Mouse (Mus musculus) cerebellum, postnatal 36 days (tissue): ENCODE measurements around the gene Zc2hc1c.

Experiments
- DNase-seq, 2 experiments: peaks; one replicate each; pipeline ENCODE4 v3.0.0; 2021 to 2022; ENCODE audit warnings: mixed read lengths in 2 of 2

Zc2hc1c gene

GRCm38 (mm10) chr12:85284996-85285395, 3.4 kb upstream of the Zc2hc1c start:
- DNase-seq = no peak

- no peak for DNase-seq
Observed at GRCm38 (mm10) chr12:85286941-85287340, 1.4 kb upstream of the Zc2hc1c start.

- no peak for DNase-seq
Observed at GRCm38 (mm10) chr12:85287809-85288485, 444 bp upstream of the Zc2hc1c start, which contains the start of gene Acyp1. Gene Acyp1, minus strand, starts transcription at chr12:85288438.

- DNase-seq = no peak
Observed at GRCm38 (mm10) chr12:85289157-85290000, 988 bp downstream of the Zc2hc1c start.

- no peak for DNase-seq
Observed at GRCm38 (mm10) chr12:85290633-85291032, 2.2 kb downstream of the Zc2hc1c start.

- no peak for DNase-seq
Observed at GRCm38 (mm10) chr12:85291541-85291940, 3.1 kb downstream of the Zc2hc1c start.

GRCm38 (mm10) chr12:85292288-85292687, 3.9 kb downstream of the Zc2hc1c start:
- no peak for DNase-seq

GRCm38 (mm10) chr12:85292906-85293305, 4.5 kb downstream of the Zc2hc1c start:
- no peak for DNase-seq

- DNase-seq = no peak
Observed at GRCm38 (mm10) chr12:85295506-85295905, 7.1 kb downstream of the Zc2hc1c start.

- no peak for DNase-seq
Observed at GRCm38 (mm10) chr12:85296915-85297314, 8.5 kb downstream of the Zc2hc1c start.

- DNase-seq = no peak
Observed at GRCm38 (mm10) chr12:85297345-85297997, 9.1 kb downstream of the Zc2hc1c start.

- DNase-seq = no peak
Observed at GRCm38 (mm10) chr12:85298127-85298834, 9.9 kb downstream of the Zc2hc1c start.

- no peak for DNase-seq
Observed at GRCm38 (mm10) chr12:85298835-85299180, 10.4 kb downstream of the Zc2hc1c start.

GRCm38 (mm10) chr12:85303256-85303655, 14.9 kb downstream of the Zc2hc1c start:
- DNase-seq = no peak

- no peak for DNase-seq
Observed at GRCm38 (mm10) chr12:85304725-85305124, 16.3 kb downstream of the Zc2hc1c start.

- peak; percentile 80 to 87 for DNase-seq
Observed at GRCm38 (mm10) chr12:85305247-85305892, 17.0 kb downstream of the Zc2hc1c start.

- peak; percentile 49 to 59 for DNase-seq
Observed at GRCm38 (mm10) chr12:85308651-85309050, 20.3 kb downstream of the Zc2hc1c start.

- DNase-seq = no peak
Observed at GRCm38 (mm10) chr12:85330153-85330552, 41.8 kb downstream of the Zc2hc1c start.

GRCm38 (mm10) chr12:85337567-85338311, 49.3 kb downstream of the Zc2hc1c start:
- DNase-seq = no peak

GRCm38 (mm10) chr12:85338815-85339214, 50.4 kb downstream of the Zc2hc1c start:
- no peak for DNase-seq

GRCm38 (mm10) chr12:85339243-85339729, 50.9 kb downstream of the Zc2hc1c start, which contains the start of gene Nek9:
Gene Nek9, minus strand, starts transcription at chr12:85339362.
- DNase-seq = peak; percentile 95 to 96
